Mouse (Mus musculus) olfactory bulb, adult 2 months (tissue): ENCODE results near the gene Shank2.

Source experiments
- CTCF ChIP-seq: fragments of 200-500 bp; IDR thresholded peaks from 2 replicates; pipeline ENCODE4 v1.5.1; 2012; ENCODE audit warnings: low read depth, mild to moderate bottlenecking, low read length, moderate library complexity; ENCODE audit not compliant: insufficient read depth
- POLR2A ChIP-seq: fragments of 200-500 bp; IDR thresholded peaks from 2 replicates; pipeline ENCODE4 v1.6.1; 2012; ENCODE audit warnings: mild to moderate bottlenecking, low read depth, low read length, moderate library complexity; ENCODE audit not compliant: insufficient read depth

DNA sequence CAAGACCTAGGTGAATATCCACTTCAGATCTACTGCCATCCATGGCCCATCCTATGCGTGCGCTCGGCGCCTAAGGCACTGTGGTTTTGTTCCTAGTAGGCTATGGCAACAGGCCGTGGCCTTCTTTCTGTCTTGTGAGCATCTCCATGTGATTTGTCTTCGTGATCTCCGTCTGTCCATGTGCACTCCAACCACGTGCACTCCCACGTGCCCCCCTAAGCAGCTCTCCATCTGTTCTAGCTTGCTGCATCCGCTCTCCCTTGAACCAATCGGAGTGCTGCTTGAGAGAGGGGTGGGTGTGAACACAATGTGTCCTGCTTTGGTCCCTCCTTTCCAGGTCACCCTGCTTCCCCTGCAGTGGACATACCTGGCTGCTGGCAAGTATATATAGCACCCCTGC lies 133.0 kb downstream of the Shank2 start:
- TF ChIP-seq CTCF: no peak
- TF ChIP-seq POLR2A: no peak
